Mouse (Mus musculus) adrenal gland, adult 18-20 months (tissue): ENCODE results near the gene Eepd1. TPM values are rescaled to one million over a fixed set of nuclear protein-coding genes. Genes with fewer than 3 reads are reported as not detected.

ENCODE experiments used
- DNase-seq, 2 experiments: peaks; one replicate each; pipeline ENCODE4 v3.0.0; 2021 to 2022; ENCODE audit warnings: low spot score in 2 of 2
- total RNA-seq, 2 experiments: library from RNA; stranded (reverse); gene quantifications; 1 replicate in 1 of 2; 2 replicates in 1 of 2; pipeline ENCODE4 v1.2.3; 2021

Eepd1 gene
- total RNA-seq, 2 experiments from 2014 or later: 20.3 to 60.0 TPM

- no peak for DNase-seq
These were observed 7.2 kb downstream of the Eepd1 start for GRCm38 (mm10) chr9:25488581-25488980.

DNA sequence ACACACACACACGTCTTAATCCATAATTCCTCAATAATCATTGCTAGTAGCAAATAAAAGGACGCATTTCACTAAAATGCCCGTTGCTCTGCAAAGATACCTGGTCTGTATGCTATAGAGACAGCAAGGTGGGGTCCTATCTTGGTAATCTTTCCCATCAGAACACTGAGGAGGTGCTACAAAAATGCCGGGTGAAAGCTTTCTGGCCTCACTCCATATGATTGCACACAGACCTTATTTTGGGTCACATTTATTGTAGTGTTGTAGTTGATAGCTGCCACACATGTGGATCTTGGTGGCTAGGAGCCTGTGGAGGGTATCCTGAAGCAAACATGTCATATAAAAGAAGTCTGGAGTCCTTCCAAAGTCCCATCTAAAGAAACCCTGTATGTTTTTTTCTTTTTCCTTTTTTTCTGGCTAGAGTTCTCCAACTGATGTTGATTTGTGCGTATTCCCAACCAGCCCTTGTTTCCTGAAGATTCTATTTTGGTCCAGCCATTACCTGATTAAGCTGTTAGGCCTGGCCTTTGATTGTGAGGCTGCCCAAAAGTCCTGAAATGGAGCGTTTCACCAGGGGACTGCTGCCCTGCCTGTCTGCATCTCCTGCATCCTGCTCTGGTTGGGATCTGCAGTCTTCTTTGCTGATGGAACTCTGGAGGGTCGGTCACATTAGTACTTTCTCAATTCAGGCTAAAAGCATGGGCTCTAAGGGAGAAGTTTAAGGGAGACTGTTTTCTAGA lies 8.0 kb downstream of the Eepd1 start:
- DNase-seq: no peak

DNA sequence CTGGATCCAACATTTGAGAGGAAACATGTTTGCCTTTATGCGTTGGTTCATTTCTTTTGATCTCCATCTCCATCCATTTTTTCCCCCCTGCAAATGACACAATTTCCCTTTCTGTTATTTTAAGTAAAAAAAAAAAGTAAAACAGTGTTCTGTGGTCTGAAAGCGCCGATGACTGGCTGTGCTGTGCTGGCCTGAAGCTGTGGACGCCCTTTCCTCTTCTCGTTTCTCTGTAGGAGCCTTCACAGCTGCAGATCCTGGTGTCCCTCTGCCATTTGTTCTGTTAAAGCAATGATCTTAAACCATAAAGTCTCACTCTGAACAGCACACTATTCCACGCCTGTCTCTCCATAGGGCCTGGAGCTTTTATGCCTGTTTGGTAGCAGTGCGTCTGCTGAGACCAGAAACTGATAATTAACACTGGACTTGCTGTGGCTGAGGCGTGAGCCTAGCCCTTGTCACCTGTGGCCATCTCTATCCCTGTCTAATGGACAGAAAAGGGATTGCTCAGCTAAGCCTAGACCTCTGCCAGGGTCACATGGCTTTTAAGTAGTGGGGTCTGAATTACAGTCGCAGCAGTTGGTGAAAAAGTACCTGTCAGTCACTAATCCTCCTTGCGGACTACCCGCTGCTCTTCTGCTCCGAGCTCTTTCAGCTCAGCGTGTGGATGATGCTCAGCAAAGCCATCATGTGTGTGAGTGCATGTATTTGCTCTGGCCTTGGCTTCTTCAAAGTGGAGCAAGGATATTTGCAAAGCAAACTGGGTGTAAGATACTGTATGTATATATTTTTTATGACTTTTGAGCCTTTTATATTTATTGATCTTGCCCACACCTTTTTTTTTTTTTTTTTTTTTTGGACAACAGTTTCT lies 9.2 kb downstream of the Eepd1 start:
- peak in 1 of 2 experiments; percentile 2 for DNase-seq

DNA sequence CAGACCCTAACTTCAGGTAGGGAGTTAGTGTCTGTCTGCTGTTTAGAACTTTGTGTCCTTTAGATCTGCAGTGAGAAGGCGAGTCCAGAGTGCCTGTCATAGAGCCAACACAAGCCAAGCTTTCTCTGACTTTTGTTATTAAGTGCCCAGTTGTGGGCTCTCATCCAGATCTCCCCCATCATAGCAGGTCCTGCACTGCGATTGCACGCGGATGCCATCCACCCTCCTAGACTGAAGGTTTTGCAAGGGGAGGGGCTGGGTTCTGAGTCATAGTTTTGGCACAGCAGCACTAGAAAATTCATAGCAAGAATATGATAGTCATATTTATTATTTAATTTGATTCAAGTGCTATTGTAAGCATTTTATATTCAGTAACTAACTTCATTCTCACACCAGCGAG lies 12.6 kb downstream of the Eepd1 start:
- DNase-seq: peak in 1 of 2 experiments; percentile 58

- DNase-seq: peak in 1 of 2 experiments; percentile 2
These were observed 14.3 kb downstream of the Eepd1 start for GRCm38 (mm10) chr9:25495601-25496000.

DNA sequence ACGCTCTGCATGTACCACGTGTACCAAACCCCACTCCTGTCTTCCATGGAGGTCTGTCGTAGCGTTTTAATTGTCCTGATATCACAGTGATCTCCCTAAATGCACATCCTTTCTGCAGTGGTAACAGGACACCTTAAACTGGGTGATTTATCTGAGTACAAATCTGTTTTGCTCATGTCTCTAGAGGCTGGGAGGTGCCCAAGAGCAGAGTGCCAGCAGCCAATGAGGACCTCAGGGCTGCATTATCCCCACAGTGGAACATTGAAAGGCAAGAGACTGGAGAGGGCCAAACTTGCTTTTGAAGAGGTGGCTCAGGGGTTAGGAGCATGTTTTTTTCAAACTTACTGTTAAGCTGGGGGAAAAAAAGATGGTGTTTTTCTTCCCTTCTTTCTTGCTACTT lies 14.8 kb downstream of the Eepd1 start:
- DNase-seq: peak in 1 of 2 experiments; percentile 16

- DNase-seq: no peak
These were observed 15.4 kb downstream of the Eepd1 start for GRCm38 (mm10) chr9:25496703-25497102.

DNA sequence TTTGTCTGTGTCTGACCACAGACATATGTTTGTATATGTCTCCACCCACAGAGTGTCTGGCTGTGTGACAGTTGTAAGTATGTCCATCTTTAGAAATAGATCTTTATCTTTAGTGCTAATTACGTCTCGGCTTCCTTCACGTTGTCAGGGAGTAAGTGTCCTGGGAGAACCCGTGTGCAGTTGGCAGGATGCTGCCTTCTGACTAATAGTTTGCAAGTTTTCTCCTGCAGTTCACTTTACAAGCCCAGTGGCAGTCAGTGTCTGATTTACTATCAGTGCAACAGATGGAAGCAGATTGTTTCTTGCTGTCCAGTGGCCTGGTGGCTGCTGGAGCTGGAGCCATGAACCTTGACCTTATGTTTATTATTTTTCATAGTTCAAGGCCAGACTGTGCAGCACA lies 17.4 kb downstream of the Eepd1 start:
- DNase-seq: no peak

GRCm38 (mm10) chr9:25499306-25499705 lies 18.0 kb downstream of the Eepd1 start:
- no peak for DNase-seq

- DNase-seq: no peak
These were observed 18.7 kb downstream of the Eepd1 start for GRCm38 (mm10) chr9:25500031-25500430.

DNA sequence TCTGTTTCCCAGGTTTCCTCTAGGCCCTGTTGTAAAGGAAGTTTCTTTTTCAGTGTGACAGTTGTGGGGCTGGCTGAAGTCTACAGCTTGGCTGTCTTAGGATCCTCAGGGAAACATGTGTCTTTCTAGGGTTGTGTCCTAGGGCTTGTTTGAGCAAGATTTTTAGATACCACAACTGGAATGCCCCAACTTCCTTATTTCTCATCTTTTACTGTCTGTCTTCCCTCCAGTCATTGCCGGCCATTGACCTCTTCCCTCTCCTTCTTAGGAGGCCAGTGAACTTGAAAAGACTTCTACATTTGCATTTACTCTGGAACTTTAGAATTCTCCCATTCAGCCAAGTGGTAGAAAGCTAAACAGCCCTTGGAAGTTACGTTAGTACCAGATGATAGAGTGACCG lies 27.5 kb downstream of the Eepd1 start:
- no peak for DNase-seq

GRCm38 (mm10) chr9:25510572-25510971 lies 29.2 kb downstream of the Eepd1 start:
- DNase-seq: no peak

DNA sequence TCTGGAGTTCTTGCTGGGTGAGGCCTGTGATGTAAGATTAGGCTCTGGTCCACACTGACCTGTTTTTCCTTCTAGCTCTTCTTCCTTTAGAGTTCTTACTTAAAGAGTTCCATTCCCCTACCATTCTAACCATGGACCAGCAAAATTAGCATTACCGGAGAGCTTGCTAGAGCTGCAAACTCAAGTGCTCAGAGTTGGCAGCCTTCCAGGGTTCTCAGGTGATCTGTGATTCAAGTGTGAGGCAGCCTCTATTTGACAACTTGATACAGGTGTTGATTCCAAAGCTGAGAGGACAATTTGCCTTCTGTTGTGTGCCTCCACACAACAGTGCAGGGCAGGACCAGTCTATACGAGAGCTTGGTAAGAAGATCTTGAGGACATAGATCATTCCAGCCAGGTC lies 31.7 kb downstream of the Eepd1 start:
- no peak for DNase-seq

GRCm38 (mm10) chr9:25513556-25513955 lies 32.2 kb downstream of the Eepd1 start:
- no peak for DNase-seq

GRCm38 (mm10) chr9:25516640-25517039 lies 35.3 kb downstream of the Eepd1 start:
- DNase-seq: no peak

DNA sequence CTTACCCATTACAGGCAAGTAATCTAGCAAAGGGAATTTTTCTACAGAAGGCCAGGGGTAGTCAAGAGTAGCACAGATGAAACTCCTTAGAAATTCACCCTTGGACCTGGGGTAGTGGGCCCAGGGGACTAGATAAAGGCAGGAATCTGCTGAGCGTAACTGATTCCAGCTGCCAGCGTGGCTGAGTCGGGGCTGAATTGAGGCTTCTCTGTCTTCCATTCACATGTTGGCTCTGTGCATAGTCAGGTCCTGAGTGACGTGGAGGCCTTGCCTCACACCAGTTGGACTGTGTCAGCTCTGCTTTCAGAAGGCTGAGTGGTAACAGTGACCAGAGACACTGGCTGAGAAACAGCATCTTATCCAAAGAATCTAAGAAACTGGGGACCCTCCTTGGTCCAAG lies 36.6 kb downstream of the Eepd1 start:
- DNase-seq: no peak

DNA sequence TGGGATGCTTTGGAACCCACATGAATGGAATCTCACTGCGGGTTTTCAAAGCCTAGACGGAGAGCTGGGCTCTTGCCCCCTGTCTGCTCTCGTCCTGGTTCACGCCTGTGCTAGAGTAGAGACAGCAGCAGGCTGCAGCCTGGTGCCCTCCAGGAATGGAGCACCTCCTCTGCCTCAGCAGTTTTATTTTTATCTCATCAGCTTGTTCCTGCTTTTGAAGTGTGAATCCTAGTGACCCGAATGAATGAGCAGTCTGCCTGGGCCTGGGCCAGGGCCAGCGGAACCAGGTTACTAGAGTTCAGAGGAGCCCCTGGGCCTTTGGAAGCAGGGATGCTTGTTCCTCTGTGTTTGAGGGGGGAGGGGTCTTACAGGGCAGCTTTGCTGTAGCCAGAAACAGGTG lies 37.8 kb downstream of the Eepd1 start:
- no peak for DNase-seq

GRCm38 (mm10) chr9:25520826-25521225 lies 39.5 kb downstream of the Eepd1 start:
- DNase-seq: no peak

DNA sequence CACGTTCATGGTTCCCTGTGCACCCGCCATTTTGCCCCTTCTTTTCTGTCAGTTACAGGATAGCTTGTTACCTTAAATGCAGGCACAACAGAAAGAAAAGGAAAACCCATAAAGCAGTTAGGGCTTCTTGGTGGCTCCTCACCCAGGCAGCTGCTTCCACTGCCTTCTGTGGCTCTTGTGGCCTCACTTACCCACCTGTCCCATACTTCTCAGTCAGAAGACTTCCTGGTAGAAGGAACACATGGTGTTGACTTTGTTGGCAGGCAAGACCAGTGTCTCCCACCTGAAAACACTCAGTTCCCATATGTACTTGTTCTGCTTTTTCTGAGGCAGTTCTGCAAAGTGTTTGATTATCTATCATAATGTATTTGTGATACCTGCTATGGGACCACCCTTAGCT lies 40.5 kb downstream of the Eepd1 start:
- no peak for DNase-seq

DNA sequence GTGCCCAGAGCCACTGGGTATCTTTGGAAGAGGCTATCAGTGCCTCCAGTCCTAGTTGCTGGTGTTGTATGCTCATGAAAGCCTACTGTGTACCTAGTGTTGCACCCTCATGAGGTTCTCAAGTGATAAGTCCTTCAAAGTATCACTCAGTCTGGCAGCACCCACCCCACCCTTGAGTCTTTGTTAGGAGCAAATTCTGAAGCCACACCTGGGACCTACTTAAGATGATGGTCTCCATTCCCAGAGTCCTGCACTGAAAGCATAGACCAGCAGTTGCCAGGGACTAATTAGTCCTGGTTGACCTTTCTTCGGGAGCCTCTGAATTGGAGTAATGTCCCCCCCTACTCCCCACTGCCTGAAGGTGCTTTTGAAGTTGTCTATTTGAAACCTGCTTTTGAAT lies 45.2 kb downstream of the Eepd1 start:
- DNase-seq: no peak

DNA sequence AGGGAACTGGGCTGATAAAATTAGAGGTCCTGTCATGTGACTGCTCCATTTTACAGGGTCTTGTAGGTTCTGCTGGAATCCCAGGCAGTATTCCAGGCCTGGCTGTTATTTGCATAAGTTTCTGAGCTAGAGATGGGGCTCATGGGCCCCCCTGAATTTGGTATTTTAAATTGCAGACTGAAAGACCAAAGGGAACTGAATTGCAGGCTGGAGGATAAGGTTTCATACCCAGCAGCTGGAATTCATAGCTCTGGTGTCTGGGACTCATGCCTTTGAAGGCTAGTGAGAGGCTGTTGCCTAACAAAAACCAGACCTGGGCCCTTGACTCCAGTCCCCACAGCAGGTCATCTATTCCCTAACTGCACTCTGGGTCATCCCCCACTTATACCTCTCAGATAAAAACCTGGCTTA lies 45.6 kb downstream of the Eepd1 start:
- DNase-seq: no peak

DNA sequence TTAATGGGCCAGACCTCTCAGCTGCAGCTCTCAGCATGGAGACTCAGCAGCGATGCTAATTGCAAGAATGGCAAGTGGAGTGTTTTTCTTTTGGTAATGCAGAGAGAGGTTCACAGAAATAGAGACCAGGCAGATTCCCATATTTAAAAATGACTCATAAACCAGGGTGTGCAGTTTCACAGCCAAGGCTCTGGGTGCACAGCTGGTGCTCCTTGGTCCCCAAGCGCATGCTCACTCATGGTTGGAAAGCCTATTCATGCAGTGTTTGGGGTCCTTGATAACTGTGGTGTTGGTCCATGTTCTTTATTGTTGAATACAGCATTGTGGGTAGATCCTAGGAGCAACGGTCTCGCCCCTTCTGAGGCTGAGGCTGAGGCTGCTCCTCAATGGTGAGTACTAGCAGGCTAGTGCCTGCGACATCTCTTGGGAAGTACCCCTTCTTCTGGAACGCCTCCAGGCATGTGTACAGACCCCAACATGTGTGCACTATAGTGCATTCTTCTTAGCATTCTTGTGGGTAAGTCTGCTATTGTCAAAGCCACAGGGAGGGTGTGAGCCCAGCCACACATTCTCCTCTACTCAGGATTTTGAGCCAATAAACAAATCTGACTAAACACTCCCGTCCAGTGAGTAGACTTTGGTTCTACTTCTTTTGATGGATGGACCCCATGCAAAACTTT lies 46.2 kb downstream of the Eepd1 start:
- no peak for DNase-seq
